Comparison of ENCODE assay signal across 21 mouse cellular contexts in genomic region chr6:134320379-134320932, GRCm38 (mm10).
DNase-seq lines count a peak whose midpoint lies in the region; ATAC-seq and TF ChIP-seq lines count a peak whose summit lies in the region.
"Had no signal": no experiment of that assay in that cellular context is flagged by ENCODE, and none has a peak within 500 bp of the region (broad histone marks: within the 10 kb centered on the region; RNA-seq: fewer than 3 reads in every experiment).

No protein-coding gene starts in this region.

- H3K9me3 ChIP-seq in forebrain, postnatal 0 days (ENCODE audit: low read length): no peaks in the 10 kb centered on the region
- no peaks in the 10 kb centered on the region for H3K9me3 ChIP-seq in forebrain, embryonic 10.5 days
- H3K9me3 ChIP-seq in stomach, postnatal 0 days (ENCODE audit: control insufficient read depth, low read length): no peaks in the 10 kb centered on the region
- H3K9me3 ChIP-seq: heart, embryonic 15.5 days; midbrain, embryonic 15.5 days; neural tube, embryonic 13.5 days had no signal

- H3K4me2 ChIP-seq in forebrain, postnatal 0 days (ENCODE audit: low read depth): no peak overlapping the region
- no peak overlapping the region for H3K4me2 ChIP-seq in stomach, postnatal 0 days (replicated peaks; ENCODE audit: low read depth)
- H3K4me2 ChIP-seq: heart, embryonic 15.5 days; hindbrain, embryonic 14.5 days; midbrain, embryonic 15.5 days; neural tube, embryonic 13.5 days had no signal

- TF ChIP-seq EP300 in stomach, postnatal 0 days (optimal IDR thresholded peaks at IDR 0.05): no peak

- H3K27me3 ChIP-seq in forebrain, postnatal 0 days (ENCODE audit: insufficient read depth, low read length): no peaks in the 10 kb centered on the region
- H3K27me3 ChIP-seq in forebrain, embryonic 10.5 days (ENCODE audit: poor library complexity, severe bottlenecking): no peaks in the 10 kb centered on the region
- H3K27me3 ChIP-seq in stomach, postnatal 0 days (ENCODE audit: control insufficient read depth, insufficient read depth, low read length): no peaks in the 10 kb centered on the region
- H3K27me3 ChIP-seq: heart, embryonic 15.5 days; midbrain, embryonic 15.5 days; neural tube, embryonic 13.5 days had no signal

- DNase-seq in forebrain, postnatal 0 days: peak; percentile 74
- no peak for DNase-seq in forebrain, embryonic 10.5 days (ENCODE audit: extremely low spot score, low spot score)
- DNase-seq in lung, adult 2 months: no peak
- DNase-seq in lung, postnatal 25 days (ENCODE audit: low spot score): no peak
- peak; percentile 55 for DNase-seq in brain, embryonic 14.5 days (ENCODE audit: low read depth)
- no peak for DNase-seq in stomach, postnatal 0 days (ENCODE audit: low spot score)
- no peak for DNase-seq in spleen, adult 12 weeks (ENCODE audit: low spot score)
- DNase-seq in adrenal gland, adult 8-10 months: no peak
- DNase-seq: adrenal gland, postnatal 25 days; cerebellum, adult 9-10 months; embryo, embryonic 11 days; gastrocnemius, postnatal 25 days; kidney, adult 9 months; liver; lung, postnatal 10 days; retina, postnatal 1 day; thymus, adult 2 months had no signal

- H3K4me3 ChIP-seq in forebrain, postnatal 0 days (ENCODE audit: low read depth, low read length): no peak overlapping the region
- H3K4me3 ChIP-seq in forebrain, embryonic 10.5 days: no peak overlapping the region
- H3K4me3 ChIP-seq in lung, adult 2 months (replicated peaks; ENCODE audit: extremely low read depth, low read depth, low read length): no peak overlapping the region
- H3K4me3 ChIP-seq in stomach, postnatal 0 days (ENCODE audit: low read depth, low read length): no peak overlapping the region
- H3K4me3 ChIP-seq: heart, embryonic 15.5 days; midbrain, embryonic 15.5 days; neural tube, embryonic 13.5 days had no signal

- ATAC-seq in forebrain, postnatal 0 days: peak; percentile 76
- ATAC-seq in stomach, postnatal 0 days (ENCODE audit: low FRiP score, low TSS enrichment): no peak
- ATAC-seq: midbrain, embryonic 15.5 days had no signal

- H3K27ac ChIP-seq in forebrain, postnatal 0 days (ENCODE audit: low read depth, low read length): no peak overlapping the region
- no peak overlapping the region for H3K27ac ChIP-seq in forebrain, embryonic 10.5 days
- H3K27ac ChIP-seq in stomach, postnatal 0 days (replicated peaks): no peak overlapping the region
- H3K27ac ChIP-seq: heart, embryonic 15.5 days; hindbrain, embryonic 14.5 days; midbrain, embryonic 15.5 days; neural tube, embryonic 13.5 days had no signal

- 75% methylated on average over 7 of the region's 7 CpGs for WGBS in forebrain, postnatal 0 days
- 93% methylated on average over 7 of the region's 7 CpGs for WGBS in forebrain, embryonic 10.5 days
- WGBS in lung, adult 2 months: 84% methylated on average over 7 of the region's 7 CpGs
- 86% methylated on average over 7 of the region's 7 CpGs for WGBS in stomach, postnatal 0 days

- H3K36me3 ChIP-seq in forebrain, postnatal 0 days (ENCODE audit: insufficient read depth): no peaks in the 10 kb centered on the region
- no peaks in the 10 kb centered on the region for H3K36me3 ChIP-seq in forebrain, embryonic 10.5 days (replicated peaks)
- no peaks in the 10 kb centered on the region for H3K36me3 ChIP-seq in stomach, postnatal 0 days (ENCODE audit: control insufficient read depth, insufficient read depth, low read length)
- H3K36me3 ChIP-seq: heart, embryonic 15.5 days; midbrain, embryonic 15.5 days; neural tube, embryonic 13.5 days had no signal

- TF ChIP-seq POLR2A in lung, adult 2 months (IDR thresholded peaks at IDR 0.05; ENCODE audit: borderline replicate concordance, extremely low read depth, low read depth, low read length): no peak
- TF ChIP-seq POLR2A in brain, embryonic 14.5 days (IDR thresholded peaks at IDR 0.05; ENCODE audit: borderline replicate concordance, extremely low read depth, insufficient read depth, insufficient read length, poor library complexity, severe bottlenecking): no peak

- no peak; the same call in none of the 2 replicates for TF ChIP-seq CTCF in forebrain, postnatal 0 days (IDR thresholded peaks at IDR 0.05; ENCODE audit: low read depth)
- TF ChIP-seq CTCF in lung, adult 2 months (IDR thresholded peaks at IDR 0.05; ENCODE audit: insufficient read depth, low read length): peak; percentile 36; the same call in 1 of the 2 replicates
- TF ChIP-seq CTCF in brain, embryonic 14.5 days (IDR thresholded peaks at IDR 0.05; ENCODE audit: borderline replicate concordance, extremely low read depth, insufficient read depth, insufficient read length): no peak
- TF ChIP-seq CTCF in stomach, postnatal 0 days (IDR thresholded peaks at IDR 0.05; ENCODE audit: low read depth): peak; percentile 42

- no peak overlapping the region for H3K9ac ChIP-seq in forebrain, postnatal 0 days
- no peak overlapping the region for H3K9ac ChIP-seq in stomach, postnatal 0 days (ENCODE audit: low read length)
- H3K9ac ChIP-seq: heart, embryonic 15.5 days; hindbrain, embryonic 14.5 days; midbrain, embryonic 15.5 days; neural tube, embryonic 13.5 days had no signal

- H3K4me1 ChIP-seq in forebrain, postnatal 0 days (ENCODE audit: insufficient read depth): no peaks in the 10 kb centered on the region
- no peaks in the 10 kb centered on the region for H3K4me1 ChIP-seq in forebrain, embryonic 10.5 days
- H3K4me1 ChIP-seq in lung, adult 2 months (ENCODE audit: control insufficient read depth, insufficient read depth, low read length): no peaks in the 10 kb centered on the region
- no peaks in the 10 kb centered on the region for H3K4me1 ChIP-seq in stomach, postnatal 0 days (replicated peaks; ENCODE audit: control insufficient read depth, insufficient read depth)
- H3K4me1 ChIP-seq: heart, embryonic 15.5 days; midbrain, embryonic 15.5 days; neural tube, embryonic 13.5 days had no signal

Comparison
In these comparisons a context has a peak if more than half of its experiments do, and no peak if none do; other contexts are left out.
1. DNase-seq: peak in forebrain, postnatal 0 days (single experiment) and brain, embryonic 14.5 days (single experiment); none in forebrain, embryonic 10.5 days (single experiment), lung, adult 2 months (single experiment), lung, postnatal 25 days (single experiment), stomach, postnatal 0 days (single experiment), spleen, adult 12 weeks (single experiment) and adrenal gland, adult 8-10 months (single experiment).
2. CTCF ChIP-seq: peak in lung, adult 2 months (single experiment) and stomach, postnatal 0 days (single experiment); none in forebrain, postnatal 0 days (single experiment) and brain, embryonic 14.5 days (single experiment).